Mouse (Mus musculus): ENCODE results near the gene Cadps.

The Cadps gene

DNA sequence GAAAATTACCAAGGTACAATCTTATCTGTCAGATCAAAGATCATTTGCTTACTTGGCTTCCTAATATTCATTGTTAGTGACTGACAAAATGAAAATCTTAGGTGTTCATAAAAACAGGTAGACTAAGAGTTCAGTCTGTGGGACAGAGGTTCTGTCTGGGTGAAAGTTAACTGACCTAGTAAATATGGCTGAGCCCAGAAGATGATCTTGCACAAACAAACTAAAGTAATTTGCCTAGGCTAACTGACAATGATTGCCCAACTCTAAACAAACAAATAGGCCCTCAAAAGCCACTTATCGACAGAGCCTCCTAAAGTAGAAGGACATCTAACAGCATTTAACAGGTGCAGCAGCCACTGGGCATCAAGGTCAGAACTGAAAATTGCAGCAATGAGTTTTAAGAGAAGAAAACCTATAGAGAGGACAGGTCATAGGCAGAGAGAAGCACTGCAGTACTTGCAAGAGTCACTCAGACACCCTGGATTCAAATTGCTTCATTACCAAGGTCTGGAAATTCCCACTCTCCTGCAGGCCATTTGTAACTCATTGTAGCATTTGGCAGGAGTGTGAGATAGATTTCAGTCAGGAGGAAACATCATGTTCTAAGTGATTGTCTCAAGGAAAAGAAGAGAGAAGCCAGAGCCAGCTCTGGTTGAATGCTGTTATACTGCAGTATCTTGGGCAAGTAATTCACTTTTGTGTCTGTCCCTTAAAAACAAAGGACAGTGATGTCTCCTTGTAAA is 100.3 kb downstream of the Cadps start:
- no peak for DNase-seq

DNA sequence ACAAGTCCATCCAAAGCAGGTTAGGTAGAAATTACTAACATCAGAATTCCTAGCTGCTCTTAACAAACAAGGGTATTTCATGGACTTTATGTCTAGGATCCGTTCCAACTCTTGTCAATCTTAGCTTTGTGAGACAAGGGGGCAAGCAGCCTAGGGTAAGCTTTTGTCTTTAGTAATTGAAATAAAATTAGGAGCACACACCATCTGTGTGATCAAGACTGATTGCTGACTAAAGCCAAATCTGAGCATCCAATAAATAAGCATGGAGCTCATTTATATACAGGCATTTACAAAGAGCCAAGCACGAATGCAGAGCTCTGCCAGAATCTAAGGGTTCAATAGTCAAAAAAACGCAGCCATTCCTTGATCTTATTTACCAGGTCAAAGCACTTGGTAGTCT is 104.1 kb downstream of the Cadps start:
- no peak for DNase-seq

- no peak for DNase-seq
These were observed 106.8 kb downstream of the Cadps start for GRCm38 (mm10) chr14:12715906-12716659.

DNA sequence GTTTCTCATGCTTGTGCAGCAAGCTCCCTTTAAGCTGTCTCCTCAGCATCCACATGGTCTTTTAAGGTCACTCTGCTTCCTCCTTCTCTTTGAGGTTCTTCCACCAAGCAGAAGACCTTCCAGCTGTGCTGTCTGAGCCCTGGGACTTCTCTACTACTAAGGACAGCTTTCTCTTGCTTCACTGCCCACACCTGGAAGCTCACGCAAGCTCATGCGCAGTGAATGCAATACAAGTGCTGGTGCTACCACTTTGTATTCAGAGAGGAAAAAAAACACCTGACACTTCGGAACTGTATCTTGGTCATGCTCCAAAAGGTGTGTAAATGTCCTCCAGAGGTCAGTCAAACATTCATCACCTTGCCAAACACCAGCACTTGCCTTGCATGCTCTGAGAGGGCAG is 115.5 kb downstream of the Cadps start:
- DNase-seq: no peak

DNA sequence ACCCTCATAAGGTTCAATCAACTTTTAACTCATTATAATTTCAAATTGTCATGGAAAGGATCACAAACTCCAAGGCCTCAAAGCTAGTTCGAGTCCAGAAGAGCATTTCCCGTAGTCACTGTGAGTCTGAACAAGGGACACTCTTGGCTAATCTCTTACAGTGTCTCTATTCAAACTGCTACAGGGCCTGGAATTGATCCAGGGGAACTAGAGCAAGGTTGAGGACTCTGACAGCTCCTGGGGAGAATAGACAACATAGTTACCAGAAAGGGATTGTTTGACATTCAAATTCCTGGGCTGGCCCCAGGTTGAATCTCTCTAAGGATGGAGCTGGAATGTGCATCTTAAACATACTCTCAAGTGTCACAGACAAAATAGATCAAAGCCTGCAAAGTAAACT is 118.4 kb downstream of the Cadps start:
- DNase-seq: no peak

GRCm38 (mm10) chr14:12690201-12690600 is 132.7 kb downstream of the Cadps start:
- DNase-seq: no peak

GRCm38 (mm10) chr14:12685015-12685414 is 137.9 kb downstream of the Cadps start:
- DNase-seq: no peak

DNA sequence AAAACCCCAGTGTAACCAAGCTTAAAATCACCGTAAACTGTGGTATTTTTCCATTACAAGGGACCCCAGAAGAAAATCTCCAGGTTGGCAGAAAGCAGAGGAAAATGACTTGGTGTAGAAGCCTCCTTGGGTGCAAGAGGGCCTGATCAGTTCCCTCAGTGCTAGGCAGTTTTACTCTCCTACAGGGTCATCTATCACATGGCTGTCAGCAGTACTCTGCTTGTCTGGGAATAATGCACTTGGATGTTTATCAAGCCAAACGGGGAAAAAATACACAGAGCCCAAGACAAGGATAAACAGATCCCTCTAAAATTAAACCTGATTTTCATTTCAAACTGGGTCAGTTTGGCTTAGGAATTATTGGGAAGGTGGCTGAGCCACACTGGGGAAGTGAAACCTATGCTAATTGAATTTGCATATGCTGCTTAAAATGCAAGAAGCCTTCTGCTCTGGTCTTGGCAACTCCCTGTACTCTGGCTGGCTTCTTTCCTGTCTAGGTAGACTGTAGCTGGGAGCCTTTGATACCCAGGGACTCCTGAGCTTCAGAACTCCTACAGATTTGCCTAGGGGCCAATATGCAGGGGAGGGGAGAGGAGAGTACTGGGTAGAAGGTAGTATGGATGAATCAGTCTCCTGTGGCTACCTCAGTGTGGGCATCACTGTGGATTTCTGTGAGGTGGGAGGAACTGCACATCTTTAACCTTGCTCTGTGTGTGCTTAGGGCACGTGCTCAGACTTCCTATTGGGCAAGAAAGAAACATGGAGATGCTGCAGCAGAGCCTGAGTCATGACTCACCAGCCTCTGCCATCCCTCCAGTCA is 141.8 kb downstream of the Cadps start:
- no peak for DNase-seq

GRCm38 (mm10) chr14:12661430-12661829 is 161.4 kb downstream of the Cadps start:
- no peak for DNase-seq

DNA sequence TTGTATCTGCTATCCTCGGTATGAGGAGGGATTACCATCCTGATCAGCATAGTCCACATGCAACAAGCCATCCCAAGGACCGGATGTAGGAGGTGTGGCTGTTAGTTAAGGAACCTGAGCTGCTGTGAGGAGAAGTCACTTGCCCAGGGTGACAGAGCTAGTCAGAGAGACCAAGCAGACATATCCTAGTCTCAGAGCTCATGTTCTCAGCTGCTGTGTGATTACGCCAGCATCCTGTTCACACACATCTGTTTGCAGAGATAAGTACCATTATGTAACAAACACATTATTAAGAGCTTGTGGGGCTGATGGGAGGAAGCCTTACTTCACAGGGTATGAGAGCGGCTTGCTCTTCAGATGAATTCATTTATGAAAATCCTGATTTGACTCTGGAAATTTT is 165.5 kb downstream of the Cadps start:
- no peak for DNase-seq

GRCm38 (mm10) chr14:12642868-12643512 is 179.9 kb downstream of the Cadps start:
- DNase-seq: no peak

DNA sequence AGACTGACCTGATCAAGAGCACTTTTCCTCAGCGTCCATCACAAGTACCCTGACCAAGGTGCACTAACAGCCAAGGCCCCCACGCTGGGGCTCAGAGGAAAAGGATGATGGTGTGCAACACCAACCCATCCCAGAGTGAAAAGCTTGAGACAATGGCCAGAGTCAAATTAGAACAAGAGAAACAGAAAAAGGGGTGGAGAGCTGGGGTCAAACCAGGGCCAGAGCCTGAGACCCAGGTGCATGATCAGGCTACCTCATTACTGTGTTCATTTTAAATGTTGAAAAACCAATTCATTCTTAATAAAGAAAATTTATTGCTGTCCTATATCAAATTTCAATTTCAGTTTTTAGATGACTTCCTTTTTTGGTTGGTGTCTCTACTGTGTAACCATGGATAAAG is 184.1 kb downstream of the Cadps start:
- DNase-seq: no peak

DNA sequence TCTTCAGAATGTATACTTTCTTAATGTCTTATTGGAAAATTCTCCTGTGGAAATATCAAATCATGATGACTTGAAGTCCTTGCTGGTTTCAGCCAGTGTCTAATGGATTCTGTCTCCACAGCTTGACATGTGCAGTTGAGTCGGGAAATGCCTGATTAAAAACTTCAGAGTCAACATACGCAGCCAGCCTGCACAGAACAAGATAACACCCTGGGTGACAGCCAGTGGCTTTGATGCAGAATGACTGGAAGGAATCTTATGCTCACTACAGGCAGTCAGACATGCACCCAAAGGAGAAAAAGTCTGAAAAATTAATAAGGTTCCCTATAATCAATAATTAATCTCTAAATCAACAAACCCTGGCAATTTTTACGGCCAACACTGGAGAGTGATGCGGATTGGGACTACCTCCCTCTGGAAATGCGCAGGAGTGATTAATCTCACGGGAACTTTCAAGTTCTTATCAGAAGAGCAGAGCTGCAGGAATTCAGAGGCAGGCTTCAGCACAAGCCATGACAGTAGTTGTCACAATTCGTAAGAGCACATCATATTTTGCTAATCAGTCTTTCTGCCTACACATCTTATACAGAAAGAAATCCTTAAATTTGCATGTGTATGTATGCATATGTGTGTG is 185.6 kb downstream of the Cadps start:
- DNase-seq: no peak

DNA sequence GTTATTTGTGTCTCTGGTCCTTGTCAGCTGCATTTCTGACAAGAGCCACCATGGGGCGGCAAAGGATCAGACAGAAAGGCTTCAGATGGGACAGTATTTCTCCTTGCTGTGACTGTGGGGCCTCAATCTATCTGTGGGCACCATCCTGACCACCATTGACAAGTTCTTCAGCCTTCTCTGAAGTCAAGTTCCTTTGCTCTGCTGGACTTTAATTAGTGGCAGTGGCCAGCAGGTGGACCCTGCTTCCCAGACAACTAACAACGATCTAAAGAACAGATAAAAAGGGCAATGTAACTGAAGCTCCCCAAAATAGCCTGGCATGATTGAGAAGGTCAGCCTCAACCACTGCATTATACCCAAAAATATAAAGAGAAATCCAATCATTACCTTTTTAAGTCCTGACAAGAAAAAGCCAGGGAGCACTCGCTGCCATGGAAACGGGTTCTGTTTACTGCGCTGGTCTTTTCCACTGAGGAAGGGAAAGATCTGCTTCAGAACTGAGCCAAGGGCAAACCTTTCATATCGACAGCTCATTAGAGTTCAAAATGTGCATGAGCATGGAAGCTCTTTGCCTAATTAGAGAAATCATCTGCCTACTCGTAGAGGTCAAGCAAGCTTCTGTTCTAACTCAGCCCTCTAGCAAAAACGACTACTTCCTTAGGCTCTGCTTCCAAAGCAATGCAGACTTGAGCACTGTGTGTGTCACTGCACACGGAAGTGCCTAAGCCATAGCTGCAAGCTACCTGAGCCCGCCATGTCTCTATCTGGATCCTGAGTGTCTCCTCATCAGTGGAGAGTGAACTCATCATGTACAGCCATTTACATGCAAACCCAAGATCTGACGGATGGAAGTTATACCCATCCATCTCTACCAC is 198.4 kb downstream of the Cadps start:
- DNase-seq: peak; percentile 2

DNA sequence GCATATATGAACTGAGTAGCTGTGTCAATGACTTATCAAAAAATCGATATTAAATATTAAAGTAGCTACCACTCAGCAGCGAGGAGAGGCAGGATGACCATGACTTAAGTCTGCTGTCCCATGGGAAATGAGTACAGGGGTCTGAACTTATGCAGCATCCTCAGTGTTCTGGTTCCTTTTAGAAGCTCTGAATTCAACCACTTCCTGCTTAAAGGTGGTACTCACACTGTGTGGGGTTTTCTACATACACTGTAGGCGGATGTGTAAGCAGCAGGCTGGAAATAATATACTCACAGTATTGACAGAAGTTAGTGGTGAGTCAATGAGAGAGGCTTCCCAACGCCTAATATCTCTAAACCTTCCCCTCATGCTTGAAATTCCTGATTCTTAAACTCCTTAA is 215.9 kb downstream of the Cadps start:
- DNase-seq: no peak

DNA sequence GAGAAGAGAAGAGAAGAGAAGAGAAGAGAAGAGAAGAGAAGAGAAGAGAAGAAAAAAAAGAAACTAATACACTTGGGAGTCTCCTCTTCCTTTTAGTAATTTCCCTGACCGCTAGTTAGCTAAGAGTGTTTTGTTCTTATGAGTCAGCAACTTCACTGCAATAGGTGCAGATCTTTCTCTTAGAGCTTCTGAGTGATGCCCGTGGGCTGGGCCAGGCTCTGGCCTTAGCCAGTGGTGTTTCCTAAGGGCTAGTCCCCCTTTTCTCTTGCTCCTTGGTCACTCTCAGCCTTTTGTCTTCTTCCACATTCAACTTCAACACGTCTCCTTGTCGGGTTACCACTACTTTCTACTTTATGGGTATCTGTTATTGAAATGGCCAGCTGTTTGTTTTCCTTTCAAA is 216.7 kb downstream of the Cadps start:
- no peak for DNase-seq

GRCm38 (mm10) chr14:12602080-12602479 is 220.8 kb downstream of the Cadps start:
- no peak for DNase-seq

DNA sequence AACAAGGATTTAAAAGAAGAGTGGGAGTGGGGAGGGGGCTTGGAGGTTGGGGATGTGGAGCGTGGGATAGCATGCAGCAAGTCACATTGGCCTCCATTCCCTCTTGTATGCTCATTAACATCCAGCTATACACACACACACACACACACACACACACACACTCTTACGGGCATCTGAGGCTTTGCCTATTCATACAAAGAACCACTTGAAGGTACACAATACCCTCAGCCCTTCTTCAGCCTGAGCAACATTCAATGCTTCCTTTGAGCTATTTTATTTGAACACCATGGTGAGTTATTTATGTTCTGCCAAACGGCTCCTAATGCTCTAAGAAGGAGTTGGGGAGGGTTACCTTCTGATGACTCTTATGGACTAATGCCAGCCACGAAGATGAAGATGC is 227.6 kb downstream of the Cadps start:
- no peak for DNase-seq

GRCm38 (mm10) chr14:12592472-12593075 is 230.3 kb downstream of the Cadps start:
- DNase-seq: no peak

GRCm38 (mm10) chr14:12591829-12592228 is 231.1 kb downstream of the Cadps start:
- no peak for DNase-seq

- no peak for DNase-seq
These were observed 239.3 kb downstream of the Cadps start for GRCm38 (mm10) chr14:12583536-12583935.
